Mouse (Mus musculus): ENCODE data around the gene Smim24.

Smim24 gene

GRCm38 (mm10) chr10:81434361-81435263 lies 41.8 kb downstream of the Smim24 start:
- 58% methylated on average over 15 of the region's 15 CpGs for WGBS

- WGBS, result 46% methylated on average over 3 of the region's 3 CpGs
Observed at GRCm38 (mm10) chr10:81435436-81435835, 42.6 kb downstream of the Smim24 start.

Data from cerebral cortex, adult 2 months (tissue).